Mouse (Mus musculus) thymus, postnatal 4 days (tissue): Measurements from ENCODE around the gene Eef1g.
A peak's percentile ranks its signal among the peaks of the same experiment; 100 is the strongest.

ENCODE experiments used
- DNase-seq: peaks from one replicate; pipeline ENCODE4 v3.0.0; 2021

The Eef1g gene

DNA sequence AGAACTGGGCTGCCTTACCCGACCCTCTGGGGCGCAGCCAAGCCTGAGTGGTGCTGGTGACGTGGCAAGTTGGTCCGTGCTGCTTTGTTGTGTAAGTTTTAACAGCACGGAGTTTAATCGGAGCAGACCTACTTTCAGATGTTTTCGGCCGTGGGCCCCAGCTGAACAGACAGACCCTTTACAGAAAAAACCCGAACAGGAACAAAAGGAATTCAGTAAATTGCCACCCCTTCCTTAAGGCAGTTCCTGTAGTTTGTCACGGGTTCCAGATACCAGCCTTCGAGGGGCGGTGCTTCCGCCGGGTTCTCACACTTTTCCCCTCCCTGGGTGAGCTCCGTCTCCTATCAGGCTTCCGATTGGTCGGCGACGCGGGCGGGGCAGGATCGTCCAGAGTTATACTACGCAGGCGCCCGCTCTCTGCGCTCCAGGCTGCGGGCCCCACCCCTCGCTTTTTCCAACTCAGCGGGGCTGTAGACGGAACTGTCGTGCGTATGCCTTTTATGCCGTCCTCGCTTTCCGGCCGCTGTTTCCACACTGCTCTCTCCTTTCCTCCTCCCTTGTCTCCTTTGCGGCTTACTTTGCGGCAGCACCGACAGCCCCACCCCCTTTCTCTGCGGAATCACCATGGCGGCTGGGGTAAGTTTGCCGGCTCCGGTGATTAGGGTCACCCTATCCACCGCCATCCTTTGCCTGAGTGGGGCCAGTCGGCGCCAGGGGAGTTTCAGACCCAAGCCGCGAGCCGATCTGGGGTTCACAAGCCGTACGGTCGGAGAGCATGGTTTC is at the start of gene Eef1g:
Eef1g (plus strand) TSS at position 452 of the 783 bp plus-strand sequence.
- peak; percentile 97 for DNase-seq

DNA sequence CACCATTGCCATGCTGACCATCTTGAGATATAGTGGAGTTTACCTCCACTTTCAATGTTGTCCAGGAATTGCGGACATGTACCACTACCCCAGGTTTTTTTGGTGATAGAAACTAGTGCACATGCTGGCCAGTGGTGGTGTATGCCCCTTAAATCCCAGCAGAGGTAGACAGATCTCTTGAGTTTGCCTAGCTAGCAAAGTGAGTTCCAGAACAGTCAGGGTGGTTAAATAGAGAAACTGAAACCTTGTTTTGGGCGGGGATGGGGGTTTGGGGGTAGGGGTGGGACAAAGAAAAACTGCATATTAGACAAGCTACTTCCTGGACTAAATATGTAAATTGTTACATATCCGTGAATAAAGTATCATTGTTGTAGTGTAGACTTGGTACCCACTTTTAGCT is 47.8 kb upstream of the Eef1g start:
- DNase-seq = no peak

- no peak for DNase-seq
Observed at GRCm38 (mm10) chr19:8919684-8920072, 47.2 kb upstream of the Eef1g start.

DNA sequence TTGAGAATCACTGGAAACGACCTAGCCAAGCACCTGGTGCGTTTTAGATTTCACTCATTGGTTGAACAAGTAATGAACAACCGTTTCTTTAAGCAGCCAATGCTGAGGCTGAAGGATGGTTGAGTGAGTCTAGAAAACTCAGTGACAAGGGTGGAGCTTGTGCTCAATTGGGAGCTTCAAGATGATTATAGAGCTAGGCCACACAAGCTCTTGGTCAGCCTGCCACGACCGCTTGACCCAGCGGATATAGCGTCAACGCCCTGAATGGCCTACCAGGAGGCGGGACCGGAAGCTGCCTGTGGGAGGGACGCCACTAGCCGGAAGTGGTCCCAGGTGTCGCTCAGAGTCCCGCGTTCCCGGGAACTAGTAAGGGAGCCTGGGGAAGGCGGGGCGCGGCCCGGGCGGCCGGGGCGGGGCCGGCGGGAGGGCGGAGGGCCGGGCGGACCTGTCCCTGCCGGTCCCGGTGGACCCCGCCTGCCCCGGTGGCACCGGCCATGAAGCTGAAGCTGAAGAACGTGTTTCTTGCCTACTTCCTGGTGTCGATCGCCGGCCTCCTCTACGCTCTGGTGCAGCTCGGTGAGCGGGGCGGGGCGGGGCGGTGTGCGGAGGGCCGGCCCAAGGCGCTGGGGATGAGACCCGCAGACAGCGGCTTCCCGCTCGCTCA is 46.6 kb upstream of the Eef1g start, which contains the start of gene B3gat3:
B3gat3 (plus strand) TSS at position 302 of the 664 bp plus-strand sequence.
- peak; percentile 87 for DNase-seq

DNA sequence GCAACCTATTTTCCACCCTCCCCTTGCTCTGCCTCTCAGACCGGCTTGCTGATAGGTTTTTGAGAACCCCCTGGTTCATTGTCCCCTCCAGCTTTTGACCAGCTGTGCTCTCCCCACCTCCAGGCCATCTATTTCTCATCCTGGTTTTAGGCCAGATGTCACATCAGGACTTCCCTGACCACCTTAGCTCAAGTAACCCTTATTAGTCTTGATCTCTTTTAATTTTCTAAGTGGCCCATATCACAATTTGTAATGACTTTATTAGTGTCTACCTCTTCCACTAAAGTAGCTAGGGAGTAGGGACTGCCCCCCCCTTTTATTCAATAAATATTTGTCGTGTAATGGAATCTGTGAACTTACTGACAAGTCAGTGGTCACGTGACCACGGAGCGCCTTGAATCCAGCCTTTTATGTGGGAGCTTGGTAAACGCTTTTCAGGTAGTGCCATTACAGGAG is 46.0 kb upstream of the Eef1g start:
- peak; percentile 37 for DNase-seq

DNA sequence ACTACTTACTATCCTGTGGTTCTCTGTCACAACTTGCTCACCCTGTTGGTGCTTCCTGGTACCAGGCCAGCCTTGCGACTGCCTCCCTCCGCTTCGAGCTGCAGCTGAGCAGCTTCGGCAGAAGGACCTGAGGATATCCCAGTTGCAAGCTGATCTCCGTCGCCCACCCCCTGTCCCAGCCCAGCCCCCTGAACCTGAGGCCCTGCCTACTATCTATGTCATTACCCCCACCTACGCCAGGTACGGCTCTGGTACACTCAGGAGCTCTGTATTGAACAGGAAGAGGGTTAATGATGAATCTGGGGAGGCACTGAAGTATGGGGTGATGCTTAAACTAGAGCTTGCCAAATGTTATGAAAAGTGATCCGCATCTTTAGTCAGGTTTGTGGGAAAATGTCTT is 45.1 kb upstream of the Eef1g start:
- DNase-seq = no peak

DNA sequence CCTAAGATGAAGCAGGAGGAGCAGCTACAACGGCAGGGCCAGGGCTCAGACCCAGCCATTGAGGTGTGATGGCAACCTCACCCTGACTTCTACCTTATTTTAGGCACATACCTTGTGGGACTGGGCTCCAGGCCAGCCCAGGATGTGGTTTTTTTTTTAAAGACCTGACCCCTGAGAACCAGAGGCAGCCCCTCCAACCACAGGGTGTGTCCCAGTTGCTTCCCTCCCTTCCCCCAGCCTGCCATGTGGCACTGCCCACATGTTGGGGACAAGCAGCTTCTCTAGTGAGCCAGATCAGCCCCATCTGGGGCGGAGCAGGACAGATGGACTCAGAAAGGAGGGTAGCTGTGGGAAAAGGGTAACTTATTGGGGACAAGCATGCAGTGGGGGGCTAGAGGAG is 40.1 kb upstream of the Eef1g start:
- DNase-seq = no peak

GRCm38 (mm10) chr19:8927891-8928525 is 38.8 kb upstream of the Eef1g start:
- no peak for DNase-seq

DNA sequence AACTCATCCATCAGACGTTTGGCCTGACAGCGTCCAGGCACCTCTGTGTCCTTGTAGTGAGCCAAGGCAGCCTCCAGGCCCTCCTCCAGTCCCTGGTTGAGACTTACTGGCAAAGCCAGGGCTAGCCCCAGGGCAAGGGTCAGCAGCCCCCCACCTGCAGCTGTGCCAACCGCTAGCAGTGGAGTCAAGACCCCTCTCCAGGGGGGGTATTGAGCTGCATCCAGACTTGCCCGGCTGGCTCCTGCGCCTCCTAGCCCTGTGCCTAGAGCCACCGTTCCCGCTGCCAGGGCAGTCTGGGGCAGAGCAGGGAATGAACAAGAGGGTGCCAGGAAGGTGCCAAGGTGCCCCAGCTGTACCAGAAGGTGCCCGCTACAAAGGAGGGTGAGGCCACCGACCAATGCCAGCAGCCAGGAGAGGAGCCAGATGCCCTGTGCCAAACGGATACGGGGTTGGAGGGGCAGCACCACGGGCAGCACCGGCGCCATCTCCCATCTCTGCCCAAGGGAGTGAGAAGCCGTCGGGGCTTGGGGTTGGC is 38.1 kb upstream of the Eef1g start:
- no peak for DNase-seq

- peak; percentile 96 for DNase-seq
Observed at GRCm38 (mm10) chr19:8929224-8930088, 37.4 kb upstream of the Eef1g start, which contains the start of the genes Rom1 and Eml3. Gene Rom1 (minus strand): TSS chr19:8929356. Gene Eml3 (plus strand): TSS chr19:8929552.

- no peak for DNase-seq
Observed at GRCm38 (mm10) chr19:8930117-8930516, 36.7 kb upstream of the Eef1g start.

DNA sequence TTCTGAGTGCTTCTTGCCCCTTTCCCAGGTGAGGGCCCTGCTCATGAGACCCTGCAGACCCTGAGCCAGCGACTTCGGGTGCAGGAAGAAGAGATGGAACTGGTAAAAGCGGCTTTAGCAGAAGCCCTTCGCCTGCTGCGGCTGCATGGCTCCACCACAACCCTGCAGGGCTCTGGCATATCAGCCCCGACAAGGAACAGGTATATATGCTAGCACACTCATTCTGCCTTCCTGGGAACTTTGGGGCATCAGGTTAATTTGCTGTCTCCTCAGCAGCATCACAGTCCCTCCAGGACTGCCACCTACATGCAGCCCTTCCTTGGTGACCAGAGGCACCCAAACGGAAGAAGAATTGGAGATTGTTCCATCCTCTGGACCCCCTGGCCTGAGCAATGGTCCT is 36.1 kb upstream of the Eef1g start:
- DNase-seq = no peak

GRCm38 (mm10) chr19:8936736-8937135 is 30.1 kb upstream of the Eef1g start:
- no peak for DNase-seq

DNA sequence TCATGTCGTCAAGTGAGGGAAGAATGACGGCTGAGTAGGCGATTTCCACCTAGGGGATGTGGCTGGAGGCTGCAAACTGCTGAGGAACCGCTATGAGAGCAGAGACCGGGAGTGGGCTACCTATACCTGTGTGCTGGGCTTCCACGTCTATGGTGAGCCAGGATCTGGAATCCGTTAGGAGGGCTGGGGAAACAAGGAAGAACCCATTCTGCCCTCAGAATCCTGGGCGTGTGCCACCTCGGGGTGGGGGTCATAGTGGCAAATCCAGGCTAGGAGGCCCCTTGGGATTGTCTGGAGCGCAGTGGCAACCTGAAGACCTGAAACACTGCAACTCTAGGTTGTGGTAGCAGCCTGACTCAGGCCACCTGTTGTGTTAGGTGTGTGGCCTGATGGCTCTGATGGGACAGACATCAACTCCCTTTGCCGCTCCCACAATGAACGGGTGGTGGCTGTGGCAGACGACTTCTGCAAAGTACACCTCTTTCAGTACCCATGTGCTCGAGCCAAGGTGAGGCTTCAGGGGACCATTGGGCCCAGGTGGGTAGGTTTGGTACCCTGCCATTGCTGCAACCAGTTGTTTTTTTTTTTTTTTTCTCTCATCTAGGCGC is 26.2 kb upstream of the Eef1g start:
- DNase-seq = no peak

- peak; percentile 42 for DNase-seq
Observed at GRCm38 (mm10) chr19:8941136-8941514, 25.7 kb upstream of the Eef1g start.

DNA sequence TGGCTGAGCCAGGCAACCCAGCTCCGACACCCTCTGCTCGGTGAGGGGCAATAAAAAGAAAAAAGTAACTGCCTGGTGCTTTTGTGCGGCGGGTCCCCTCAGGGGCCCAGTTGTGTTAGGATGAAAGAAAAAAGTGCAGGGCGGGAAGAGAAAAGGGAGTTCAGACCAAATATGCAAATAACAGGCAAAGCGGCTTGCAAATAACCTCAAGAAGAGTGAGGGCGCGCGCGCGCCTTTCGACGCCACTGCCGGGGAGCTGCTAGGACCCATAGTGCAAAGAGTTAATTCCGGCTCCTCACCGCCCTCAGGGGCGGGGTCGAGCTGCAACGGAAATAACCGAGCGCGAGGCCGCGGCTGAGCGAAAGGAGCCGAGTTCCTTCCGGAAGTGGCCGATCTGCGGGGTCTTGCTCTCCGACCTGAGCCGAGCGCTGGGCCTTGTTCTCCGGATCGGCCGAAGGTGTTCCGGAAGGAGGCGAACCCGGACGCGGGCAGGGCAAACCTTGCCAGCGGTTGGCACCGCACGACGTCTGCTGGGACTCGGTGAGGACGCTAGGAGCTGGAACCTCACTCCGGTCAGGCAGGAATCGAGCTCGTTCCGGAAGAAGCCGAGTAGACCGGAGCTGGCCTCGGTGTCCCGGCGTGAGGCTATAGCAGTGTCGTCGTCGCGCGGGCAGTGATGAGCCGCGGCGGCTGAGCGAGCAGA is 25.2 kb upstream of the Eef1g start, which contains the start of gene Mta2:
Mta2 (plus strand) TSS at position 361 of the 703 bp plus-strand sequence.
- peak; percentile 99 for DNase-seq

DNA sequence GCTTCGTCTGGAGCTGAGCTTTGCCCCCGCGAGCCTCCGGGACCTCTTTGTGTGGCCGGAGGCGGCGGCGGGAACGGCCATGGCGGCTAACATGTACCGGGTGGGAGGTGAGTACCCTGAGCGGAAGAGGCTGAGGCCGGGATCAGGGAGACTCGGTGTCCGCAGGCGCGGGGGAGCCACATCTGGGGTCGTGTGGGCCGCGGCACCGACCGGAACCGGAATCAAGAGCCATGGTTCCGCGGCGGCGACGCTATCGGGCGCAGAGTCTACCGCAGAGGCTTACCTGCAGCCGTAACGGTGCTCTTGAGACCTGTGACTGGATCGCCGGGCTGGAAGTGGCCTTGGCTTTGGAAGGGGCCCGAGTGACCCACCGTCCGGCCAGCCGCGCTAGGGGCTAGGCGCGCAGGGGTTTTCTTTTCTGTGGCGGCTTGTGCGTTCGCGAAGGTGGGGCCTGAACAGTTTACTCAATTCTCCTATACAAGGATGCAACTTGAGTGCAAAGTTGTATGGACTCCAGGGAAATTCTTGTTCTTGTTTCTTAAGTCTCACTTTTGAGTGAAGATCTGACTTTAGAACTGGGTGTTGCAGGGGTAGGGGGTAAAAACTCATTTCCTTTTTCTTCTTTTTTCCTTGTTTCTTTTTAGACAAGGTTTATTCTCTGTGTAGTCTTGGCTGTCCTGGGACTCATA is 24.4 kb upstream of the Eef1g start:
- no peak for DNase-seq

DNA sequence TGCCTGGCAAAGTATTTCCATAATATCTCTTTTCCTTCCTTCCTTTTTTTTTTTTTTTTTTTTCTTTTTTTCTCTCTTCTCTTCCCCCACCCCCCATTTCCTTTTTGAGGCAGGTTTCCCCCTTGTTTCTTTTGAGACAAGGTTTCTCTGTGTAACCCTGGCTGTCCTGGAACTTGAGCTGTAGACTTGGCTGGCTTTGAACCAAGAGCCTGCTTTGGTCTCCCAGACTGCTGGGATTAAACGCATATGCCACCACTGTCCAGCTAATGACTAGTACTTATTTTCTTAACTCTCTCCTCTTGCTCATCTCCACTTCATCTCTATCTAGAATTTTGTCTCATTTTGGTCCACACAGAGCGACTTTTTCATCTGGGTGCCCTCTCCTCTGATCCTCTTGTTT is 23.8 kb upstream of the Eef1g start:
- DNase-seq = no peak

- DNase-seq = no peak
Observed at GRCm38 (mm10) chr19:8944062-8944461, 22.8 kb upstream of the Eef1g start.

- DNase-seq = peak; percentile 78
Observed at GRCm38 (mm10) chr19:8944750-8945149, 22.1 kb upstream of the Eef1g start.

DNA sequence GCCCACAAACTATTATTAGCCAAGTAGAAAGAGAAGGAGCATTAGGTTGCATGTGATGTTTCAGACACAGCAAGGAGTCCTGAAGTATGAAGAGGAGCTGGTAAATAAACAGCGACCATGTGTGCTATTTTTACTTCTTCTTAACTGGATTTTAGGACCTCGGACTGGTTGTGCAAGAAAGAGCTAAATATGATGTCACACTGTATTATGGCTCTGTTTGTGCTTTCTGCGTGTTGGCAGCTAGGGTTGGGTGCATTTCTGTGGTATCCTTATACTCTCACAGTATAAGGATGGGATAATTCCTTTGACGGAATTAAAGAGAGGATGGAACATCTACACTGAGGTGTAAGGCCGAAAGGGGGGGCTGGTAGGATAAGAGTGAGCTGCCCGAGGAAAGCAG is 21.6 kb upstream of the Eef1g start:
- no peak for DNase-seq
